Mouse (Mus musculus) G1E (cell line): ENCODE data around the gene Slamf6. TPM values are rescaled to one million over a fixed set of nuclear protein-coding genes. Genes with fewer than 3 reads are reported as not detected.

Source experiments
- ATAC-seq: 2 replicates; pipeline ENCODE4 v1.8.0; 2016; ENCODE audit warnings: mild to moderate bottlenecking; ENCODE audit not compliant: insufficient number of reproducible peaks, poor library complexity, low FRiP score, severe bottlenecking; ENCODE audit errors: extremely low read depth
- DNase-seq: peaks from one replicate; pipeline ENCODE4 v3.0.0; 2012; ENCODE audit warnings: low spot score
- H3K27me3 ChIP-seq: 2 replicates; pipeline ENCODE4 v1.6.1; 2012; ENCODE audit warnings: mild to moderate bottlenecking, low read length, inconsistent platforms; ENCODE audit not compliant: insufficient read depth
- H3K36me3 ChIP-seq: replicated peaks from 2 replicates; pipeline ENCODE3; 2012; ENCODE audit warnings: mild to moderate bottlenecking, inconsistent platforms
- H3K4me1 ChIP-seq: 2 replicates; pipeline ENCODE4 v1.6.1; 2012; ENCODE audit warnings: low read depth, low read length, inconsistent platforms, mixed read lengths; ENCODE audit not compliant: insufficient read depth
- H3K4me3 ChIP-seq: 2 replicates; pipeline ENCODE4 v1.5.1; 2012; ENCODE audit warnings: low read depth, mild to moderate bottlenecking, inconsistent platforms, low read length, moderate library complexity, mixed read lengths
- H3K9me3 ChIP-seq: replicated peaks from 2 replicates; pipeline ENCODE4 v1.6.1; 2012; ENCODE audit warnings: inconsistent platforms
- CTCF ChIP-seq: IDR thresholded peaks from 2 replicates; pipeline ENCODE4 v1.5.1; 2012; ENCODE audit warnings: low read depth, low read length, inconsistent platforms, mixed read lengths
- POLR2AphosphoS5 ChIP-seq: IDR thresholded peaks from 2 replicates; pipeline ENCODE4 v1.6.1; 2012; ENCODE audit warnings: low read depth, low read length, inconsistent platforms; ENCODE audit not compliant: insufficient replicate concordance
- TAL1 ChIP-seq: conservative IDR thresholded peaks from 2 replicates; pipeline ENCODE4 v1.6.1; 2012; ENCODE audit warnings: low read depth, low read length, inconsistent platforms, mixed read lengths
- polyA plus RNA-seq: library from polyadenylated mRNA; stranded (reverse); fragments of >175 nt; gene quantifications from 2 replicates; pipeline ENCODE4 v1.2.3, GENCODE M21; 2012
- total RNA-seq, 2 experiments: library from RNA; stranded (forward) in 1 of 2; stranded (reverse) in 1 of 2; fragments of 200-1000 nt in 1 of 2; fragments of >200 nt in 1 of 2; fragmentation: Nextera tagmentation in 1 of 2; gene quantifications; 2 replicates each; pipeline ENCODE4 v1.2.3; 2014 to 2017

Gene Slamf6
- total and polyA plus RNA-seq, 3 experiments: 0.44 TPM; not detected in 2

GRCm38 (mm10) chr1:172001665-172002064 is 84.3 kb downstream of the Slamf6 start:
- no peak for ATAC-seq
- no peak for DNase-seq
- TF ChIP-seq POLR2AphosphoS5: no peak
- TF ChIP-seq CTCF: no peak
- TF ChIP-seq TAL1: no peak
- no peak overlapping the region for H3K4me3 ChIP-seq
- H3K9me3 ChIP-seq: peaks cover 4% of the 10 kb centered on the region; the same call in 1 of the 2 replicates
- H3K27me3 ChIP-seq: no peaks in the 10 kb centered on the region
- H3K4me1 ChIP-seq: no peaks in the 10 kb centered on the region
- H3K36me3 ChIP-seq: no peaks in the 10 kb centered on the region

Other genes with a start within 250 kb of the Slamf6 start
- gene Cd48, start 235.5 kb upstream of the Slamf6 start, total RNA-seq (2014; fragmentation: Nextera tagmentation): not detected in 2 replicates
- gene Cd48, start 235.5 kb upstream of the Slamf6 start, total RNA-seq (2017): 0.12 TPM in 1 of 2 replicates, not detected in the other
- not detected in 2 replicates for gene Cd48, start 235.5 kb upstream of the Slamf6 start, polyA plus RNA-seq
- gene Slamf1, start 150.4 kb upstream of the Slamf6 start, total RNA-seq (2014; fragmentation: Nextera tagmentation): not detected in 2 replicates
- 0.12 and 0.16 TPM in 2 replicates for gene Slamf1, start 150.4 kb upstream of the Slamf6 start, total RNA-seq (2017)
- gene Slamf1, start 150.4 kb upstream of the Slamf6 start, polyA plus RNA-seq: not detected in 2 replicates
- gene Cd84, start 77.8 kb upstream of the Slamf6 start, total RNA-seq (2014; fragmentation: Nextera tagmentation): 6.7 TPM in 1 of 2 replicates, not detected in the other
- 0.06 and 0.22 TPM in 2 replicates for gene Cd84, start 77.8 kb upstream of the Slamf6 start, total RNA-seq (2017)
- gene Cd84, start 77.8 kb upstream of the Slamf6 start, polyA plus RNA-seq: not detected in 2 replicates
- not detected in 2 replicates for gene Gm10521, start 21.9 kb upstream of the Slamf6 start, total RNA-seq (2014; fragmentation: Nextera tagmentation)
- gene Gm10521, start 21.9 kb upstream of the Slamf6 start, total RNA-seq (2017): 0.12 TPM in 1 of 2 replicates, not detected in the other
- not detected in 2 replicates for gene Gm10521, start 21.9 kb upstream of the Slamf6 start, polyA plus RNA-seq
- not detected in 2 replicates for gene Vangl2, start 110.9 kb downstream of the Slamf6 start, total RNA-seq (2014; fragmentation: Nextera tagmentation)
- under 0.01 and 0.05 TPM in 2 replicates for gene Vangl2, start 110.9 kb downstream of the Slamf6 start, total RNA-seq (2017)
- not detected in 2 replicates for gene Vangl2, start 110.9 kb downstream of the Slamf6 start, polyA plus RNA-seq
- not detected in 2 replicates for gene Nhlh1, start 140.1 kb downstream of the Slamf6 start, total RNA-seq (2014; fragmentation: Nextera tagmentation)
- gene Nhlh1, start 140.1 kb downstream of the Slamf6 start, total RNA-seq (2017): not detected in 2 replicates
- gene Nhlh1, start 140.1 kb downstream of the Slamf6 start, polyA plus RNA-seq: 0.02 TPM in 1 of 2 replicates, not detected in the other
- 302 and 320 TPM in 2 replicates for gene Copa, start 165.0 kb downstream of the Slamf6 start, total RNA-seq (2014; fragmentation: Nextera tagmentation)
- 153 and 166 TPM in 2 replicates for gene Copa, start 165.0 kb downstream of the Slamf6 start, total RNA-seq (2017)
- 39.4 and 50.6 TPM in 2 replicates for gene Copa, start 165.0 kb downstream of the Slamf6 start, polyA plus RNA-seq
- gene Ncstn, start 165.3 kb downstream of the Slamf6 start, total RNA-seq (2014; fragmentation: Nextera tagmentation): 79.3 and 86.3 TPM in 2 replicates
- gene Ncstn, start 165.3 kb downstream of the Slamf6 start, total RNA-seq (2017): 29.7 and 33.4 TPM in 2 replicates
- 6.8 and 7.6 TPM in 2 replicates for gene Ncstn, start 165.3 kb downstream of the Slamf6 start, polyA plus RNA-seq
- 47.6 and 55.4 TPM in 2 replicates for gene Pex19, start 209.2 kb downstream of the Slamf6 start, total RNA-seq (2014; fragmentation: Nextera tagmentation)
- gene Pex19, start 209.2 kb downstream of the Slamf6 start, total RNA-seq (2017): 51.8 and 54.2 TPM in 2 replicates
- 12.5 and 24.9 TPM in 2 replicates for gene Pex19, start 209.2 kb downstream of the Slamf6 start, polyA plus RNA-seq
- 82.2 and 116 TPM in 2 replicates for gene Dcaf8, start 230.6 kb downstream of the Slamf6 start, total RNA-seq (2014; fragmentation: Nextera tagmentation)
- 120 and 124 TPM in 2 replicates for gene Dcaf8, start 230.6 kb downstream of the Slamf6 start, total RNA-seq (2017)
- gene Dcaf8, start 230.6 kb downstream of the Slamf6 start, polyA plus RNA-seq: 47.8 and 60.1 TPM in 2 replicates